Mouse (Mus musculus) MEL (cell line): ENCODE results near the gene Thsd4. TPM values are rescaled to one million over a fixed set of nuclear protein-coding genes. Genes with fewer than 3 reads are reported as not detected.
A peak's percentile ranks its signal among the peaks of the same experiment; 100 is the strongest.

Source experiments
- DNase-seq: peaks from one replicate; pipeline ENCODE4 v3.0.0; 2011; ENCODE audit warnings: low read depth, low spot score
- H3K27ac ChIP-seq: 2 replicates; pipeline ENCODE4 v1.5.1; 2012; ENCODE audit warnings: low read depth, mild to moderate bottlenecking, control low read depth, low read length, moderate library complexity; ENCODE audit not compliant: control insufficient read depth
- H3K27me3 ChIP-seq, 2 experiments: fragments of 150-350 bp in 1 of 2; sonication (generic) in 1 of 2; 2 replicates each; pipeline ENCODE4 v1.6.1; 2012; ENCODE audit warnings: low read length in 2 of 2, mild to moderate bottlenecking in 2 of 2, improper control_type of control experiment in 1 of 2, moderate library complexity in 1 of 2; ENCODE audit not compliant: insufficient read depth in 2 of 2, control insufficient read depth in 1 of 2
- H3K36me3 ChIP-seq, 2 experiments: 2 replicates each; pipeline ENCODE4 v1.6.1; 2012 to 2014; ENCODE audit warnings: low read length in 2 of 2, improper control_type of control experiment in 1 of 2, inconsistent platforms in 1 of 2, mild to moderate bottlenecking in 1 of 2; ENCODE audit not compliant: insufficient read depth in 2 of 2, control insufficient read depth in 1 of 2
- H3K4me1 ChIP-seq, 2 experiments: fragments of 150-350 bp in 1 of 2; sonication (generic) in 1 of 2; 2 replicates each; pipeline ENCODE4 v1.6.1; 2012; ENCODE audit warnings: low read length in 2 of 2, improper control_type of control experiment in 1 of 2, mild to moderate bottlenecking in 1 of 2; ENCODE audit not compliant: insufficient read depth in 2 of 2, control insufficient read depth in 1 of 2
- H3K4me3 ChIP-seq, 2 experiments: fragments of 150-350 bp in 1 of 2; sonication (generic) in 1 of 2; 2 replicates each; pipeline ENCODE4 v1.5.1; 2012; ENCODE audit warnings: low read depth in 2 of 2, low read length in 2 of 2, mild to moderate bottlenecking in 2 of 2, moderate library complexity in 2 of 2, control low read depth in 1 of 2, improper control_type of control experiment in 1 of 2; ENCODE audit not compliant: control insufficient read depth in 1 of 2, insufficient read depth in 1 of 2
- H3K79me2 ChIP-seq: 2 replicates; pipeline ENCODE4 v1.6.1; 2012; ENCODE audit warnings: mild to moderate bottlenecking, low read length, moderate library complexity; ENCODE audit not compliant: control insufficient read depth, poor library complexity, insufficient read depth
- H3K9ac ChIP-seq: 2 replicates; pipeline ENCODE4 v1.6.1; 2012; ENCODE audit warnings: low read depth, mild to moderate bottlenecking, control low read depth, low read length, moderate library complexity; ENCODE audit not compliant: control insufficient read depth, poor library complexity, severe bottlenecking
- H3K9me3 ChIP-seq: fragments of 150-350 bp; sonication (generic); replicated peaks from 2 replicates; pipeline ENCODE4 v1.6.1; 2012; ENCODE audit warnings: mild to moderate bottlenecking, low read length, improper control_type of control experiment, moderate library complexity; ENCODE audit not compliant: insufficient read depth
- BHLHE40 ChIP-seq: IDR thresholded peaks from 2 replicates; pipeline ENCODE4 v1.6.1; 2012; ENCODE audit warnings: low read depth, mild to moderate bottlenecking, inconsistent platforms, low read length, improper control_type of control experiment, borderline replicate concordance
- CHD1 ChIP-seq: IDR thresholded peaks from 2 replicates; pipeline ENCODE4 v1.6.1; 2012; ENCODE audit warnings: low read depth, mild to moderate bottlenecking, inconsistent platforms, low read length, improper control_type of control experiment
- CHD2 ChIP-seq: IDR thresholded peaks from 2 replicates; pipeline ENCODE4 v1.6.1; 2011; ENCODE audit warnings: low read length, improper control_type of control experiment
- CTCF ChIP-seq, 3 experiments: IDR thresholded peaks in 2 of 3; conservative IDR thresholded peaks in 1 of 3; 2 replicates each; pipeline ENCODE4 v1.5.1; 2011 to 2012; ENCODE audit warnings: low read length in 3 of 3, low read depth in 2 of 3, mild to moderate bottlenecking in 2 of 3, improper control_type of control experiment in 1 of 3, inconsistent platforms in 1 of 3, mixed read lengths in 1 of 3, moderate library complexity in 1 of 3; ENCODE audit not compliant: control insufficient read depth in 1 of 3, insufficient read depth in 1 of 3, poor library complexity in 1 of 3, severe bottlenecking in 1 of 3
- E2F4 ChIP-seq: IDR thresholded peaks from 2 replicates; pipeline ENCODE4 v1.6.1; 2011; ENCODE audit warnings: low read depth, low read length, improper control_type of control experiment, borderline replicate concordance
- ELF1 ChIP-seq: IDR thresholded peaks from 2 replicates; pipeline ENCODE4 v1.6.1; 2014; ENCODE audit warnings: low read depth, mild to moderate bottlenecking, inconsistent platforms, low read length, improper control_type of control experiment, moderate library complexity
- EP300 ChIP-seq, 2 experiments: IDR thresholded peaks; 2 replicates each; pipeline ENCODE4 v1.6.1; 2011; ENCODE audit warnings: improper control_type of control experiment in 2 of 2, low read length in 2 of 2, low read depth in 1 of 2, mild to moderate bottlenecking in 1 of 2
- ETS1 ChIP-seq: IDR thresholded peaks from 2 replicates; pipeline ENCODE4 v1.6.1; 2012; ENCODE audit warnings: low read depth, mild to moderate bottlenecking, inconsistent platforms, low read length, improper control_type of control experiment, moderate library complexity
- GABPA ChIP-seq: IDR thresholded peaks from 2 replicates; pipeline ENCODE4 v1.6.1; 2012; ENCODE audit warnings: low read depth, mild to moderate bottlenecking, inconsistent platforms, low read length, improper control_type of control experiment, moderate library complexity
- GATA1 ChIP-seq: IDR thresholded peaks from 2 replicates; pipeline ENCODE4 v1.6.1; 2011; ENCODE audit warnings: low read depth, low read length, improper control_type of control experiment
- JUND ChIP-seq: IDR thresholded peaks from 2 replicates; pipeline ENCODE4 v1.6.1; 2011; ENCODE audit warnings: low read depth, mild to moderate bottlenecking, improper control_type of control experiment, low read length
- MAX ChIP-seq: IDR thresholded peaks from 2 replicates; pipeline ENCODE4 v1.6.1; 2011; ENCODE audit warnings: low read length, improper control_type of control experiment
- MAZ ChIP-seq: IDR thresholded peaks from 2 replicates; pipeline ENCODE4 v1.6.1; 2012; ENCODE audit warnings: low read depth, mild to moderate bottlenecking, inconsistent platforms, low read length, improper control_type of control experiment
- MXI1 ChIP-seq: IDR thresholded peaks from 2 replicates; pipeline ENCODE4 v1.6.1; 2011; ENCODE audit warnings: mild to moderate bottlenecking, low read depth, low read length, improper control_type of control experiment
- MYB ChIP-seq: IDR thresholded peaks from 2 replicates; pipeline ENCODE4 v1.6.1; 2011; ENCODE audit warnings: mild to moderate bottlenecking, low read depth, low read length, improper control_type of control experiment
- MYC ChIP-seq: IDR thresholded peaks from 2 replicates; pipeline ENCODE4 v1.6.1; 2011; ENCODE audit warnings: low read depth, mild to moderate bottlenecking, low read length, improper control_type of control experiment, moderate library complexity
- NELFE ChIP-seq: IDR thresholded peaks from 2 replicates; pipeline ENCODE4 v1.6.1; 2011; ENCODE audit warnings: low read depth, low read length, improper control_type of control experiment
- NRF1 ChIP-seq: IDR thresholded peaks from 2 replicates; pipeline ENCODE4 v1.6.1; 2014; ENCODE audit warnings: low read depth, mild to moderate bottlenecking, inconsistent platforms, low read length, improper control_type of control experiment, moderate library complexity; ENCODE audit not compliant: poor library complexity, insufficient read depth, severe bottlenecking
- POLR2A ChIP-seq, 2 experiments: IDR thresholded peaks; 2 replicates each; pipeline ENCODE4 v1.6.1; 2011 to 2012; ENCODE audit warnings: low read length in 2 of 2, mild to moderate bottlenecking in 2 of 2, control low read depth in 1 of 2, improper control_type of control experiment in 1 of 2, low read depth in 1 of 2, moderate library complexity in 1 of 2; ENCODE audit not compliant: control insufficient read depth in 1 of 2, insufficient read depth in 1 of 2, poor library complexity in 1 of 2
- POLR2AphosphoS5 ChIP-seq: IDR thresholded peaks from 2 replicates; pipeline ENCODE4 v1.6.1; 2012; ENCODE audit warnings: low read depth, borderline replicate concordance, mild to moderate bottlenecking, inconsistent platforms, low read length, moderate library complexity, mixed read lengths
- RAD21 ChIP-seq: IDR thresholded peaks from 2 replicates; pipeline ENCODE4 v1.6.1; 2011; ENCODE audit warnings: mild to moderate bottlenecking, low read depth, low read length, improper control_type of control experiment
- SIN3A ChIP-seq: IDR thresholded peaks from 2 replicates; pipeline ENCODE4 v1.6.1; 2012; ENCODE audit warnings: low read length, improper control_type of control experiment, inconsistent platforms
- SMC3 ChIP-seq: IDR thresholded peaks from 2 replicates; pipeline ENCODE4 v1.6.1; 2011; ENCODE audit warnings: low read depth, low read length, improper control_type of control experiment
- TBP ChIP-seq: IDR thresholded peaks from 2 replicates; pipeline ENCODE4 v1.8.0; 2011; ENCODE audit warnings: low read depth, low read length, improper control_type of control experiment
- UBTF ChIP-seq: IDR thresholded peaks from 2 replicates; pipeline ENCODE4 v1.6.1; 2012; ENCODE audit warnings: low read depth, mild to moderate bottlenecking, inconsistent platforms, low read length, improper control_type of control experiment, moderate library complexity, borderline replicate concordance; ENCODE audit not compliant: insufficient read depth
- USF1 ChIP-seq: IDR thresholded peaks from 2 replicates; pipeline ENCODE4 v1.6.1; 2014; ENCODE audit warnings: low read depth, mild to moderate bottlenecking, inconsistent platforms, low read length, improper control_type of control experiment, moderate library complexity
- USF2 ChIP-seq, 2 experiments: IDR thresholded peaks; 2 replicates each; pipeline ENCODE4 v1.6.1; 2011 to 2012; ENCODE audit warnings: improper control_type of control experiment in 2 of 2, low read length in 2 of 2, borderline replicate concordance in 1 of 2, inconsistent platforms in 1 of 2, low read depth in 1 of 2, mild to moderate bottlenecking in 1 of 2; ENCODE audit not compliant: insufficient read depth in 1 of 2
- ZC3H11A ChIP-seq: IDR thresholded peaks from 2 replicates; pipeline ENCODE4 v1.6.1; 2012; ENCODE audit warnings: low read depth, mild to moderate bottlenecking, inconsistent platforms, low read length, improper control_type of control experiment
- ZKSCAN1 ChIP-seq: IDR thresholded peaks from 2 replicates; pipeline ENCODE4 v1.6.1; 2012; ENCODE audit warnings: low read depth, mild to moderate bottlenecking, inconsistent platforms, low read length, improper control_type of control experiment, moderate library complexity
- ZNF384 ChIP-seq: IDR thresholded peaks from 2 replicates; pipeline ENCODE4 v1.6.1; 2012; ENCODE audit warnings: low read depth, mild to moderate bottlenecking, inconsistent platforms, low read length, improper control_type of control experiment
- polyA plus RNA-seq, 2 experiments: library from polyadenylated mRNA; stranded (reverse) in 1 of 2; unstranded in 1 of 2; fragments of >175 nt in 1 of 2; fragments of >200 nt in 1 of 2; gene quantifications; 2 replicates each; pipeline versions ENCODE4 v1.2.1 to v1.2.4; 2012; ENCODE audit warnings: low replicate concordance in 2 of 2, low read depth in 1 of 2; ENCODE audit not compliant: insufficient read length in 2 of 2, insufficient read depth in 1 of 2, missing spikeins in 1 of 2
- total RNA-seq: library from RNA; depleted of rRNA; stranded (reverse); fragments of 300-350 nt; gene quantifications from 2 replicates; pipeline ENCODE4 v1.2.3, GENCODE M21; 2012

Gene Thsd4
- total and polyA plus RNA-seq, 3 experiments: 0.08 TPM; not detected in 1

- TF ChIP-seq ZKSCAN1 (no peak), E2F4 (no peak), GABPA (no peak), MYB (no peak), RAD21 (0 out of 2 replicates have a peak, but pooled peaks have one; percentile 2)
Measured at GRCm38 (mm10) chr9:60195502-60195901, 326.3 kb downstream of the Thsd4 start (continued).

GRCm38 (mm10) chr9:60194905-60195304 lies 326.9 kb downstream of the Thsd4 start:
- DNase-seq: no peak
- no peaks in the 10 kb centered on the region for H3K9me3 ChIP-seq
- H3K36me3 ChIP-seq: no peaks in the 10 kb centered on the region
- no peaks in the 10 kb centered on the region for H3K27me3 ChIP-seq
- H3K4me1 ChIP-seq: no peaks in the 10 kb centered on the region
- H3K4me3 ChIP-seq: no peak overlapping the region
- TF ChIP-seq JUND (no peak), E2F4 (no peak), MAZ (no peak), USF1 (no peak), CHD1 (no peak), CTCF (IDR thresholded peaks at IDR 0.05 in 2 of 3, conservative IDR thresholded peaks at IDR 0.05 in 1 of 3; ENCODE audit: control insufficient read depth in 1 of 3, insufficient read depth in 1 of 3, low read depth in 2 of 3, low read length in 3 of 3, poor library complexity in 1 of 3, severe bottlenecking in 1 of 3) (no peak), GATA1 (no peak), MAX (no peak), ELF1 (no peak), CHD2 (no peak), ETS1 (no peak), BHLHE40 (no peak), POLR2A (IDR thresholded peaks at IDR 0.05; ENCODE audit: control insufficient read depth in 1 of 2, insufficient read depth in 1 of 2, low read depth in 1 of 2, low read length in 2 of 2, poor library complexity in 1 of 2) (no peak), SMC3 (no peak), NRF1 (no peak), NELFE (no peak), POLR2AphosphoS5 (no peak)
- H3K27ac ChIP-seq: no peak overlapping the region
- H3K9ac ChIP-seq: no peak overlapping the region
- H3K79me2 ChIP-seq: no peaks in the 10 kb centered on the region

GRCm38 (mm10) chr9:60192321-60192720 lies 329.5 kb downstream of the Thsd4 start:
- TF ChIP-seq MAZ (no peak), USF2 (IDR thresholded peaks at IDR 0.05; ENCODE audit: borderline replicate concordance in 1 of 2, insufficient read depth in 1 of 2, low read depth in 1 of 2, low read length in 2 of 2) (no peak), ZNF384 (no peak), ELF1 (no peak), USF1 (no peak), ZKSCAN1 (no peak), MYC (no peak), EP300 (IDR thresholded peaks at IDR 0.05; ENCODE audit: low read depth in 1 of 2, low read length in 2 of 2) (no peak), SIN3A (no peak), GATA1 (no peak), MXI1 (no peak), UBTF (no peak), CHD2 (no peak), POLR2A (IDR thresholded peaks at IDR 0.05; ENCODE audit: control insufficient read depth in 1 of 2, insufficient read depth in 1 of 2, low read depth in 1 of 2, low read length in 2 of 2, poor library complexity in 1 of 2) (no peak), ZC3H11A (no peak), MAX (no peak), TBP (no peak)
- H3K27me3 ChIP-seq: no peaks in the 10 kb centered on the region

More at GRCm38 (mm10) chr9:60192321-60192720, 329.5 kb downstream of the Thsd4 start:
- H3K4me1 ChIP-seq: no peaks in the 10 kb centered on the region
- H3K9me3 ChIP-seq: no peaks in the 10 kb centered on the region
- no peak overlapping the region for H3K27ac ChIP-seq
- H3K4me3 ChIP-seq: no peak overlapping the region
- H3K79me2 ChIP-seq: no peaks in the 10 kb centered on the region
- H3K36me3 ChIP-seq: no peaks in the 10 kb centered on the region
- DNase-seq: no peak
- no peak overlapping the region for H3K9ac ChIP-seq
